Mouse (Mus musculus) heart, adult 18-20 months (tissue): ENCODE data around the gene Tubb4b. TPM values are rescaled to one million over a fixed set of nuclear protein-coding genes. Genes with fewer than 3 reads are reported as not detected.
A peak's percentile ranks its signal among the peaks of the same experiment; 100 is the strongest.

ENCODE experiments used
- DNase-seq, 2 experiments: peaks; one replicate each; pipeline ENCODE4 v3.0.0; 2021 to 2022; ENCODE audit warnings: mixed read lengths in 1 of 2
- total RNA-seq, 2 experiments: library from RNA; stranded (reverse); gene quantifications; 2 replicates each; pipeline ENCODE4 v1.2.3; 2021

Gene Tubb4b
- total RNA-seq, 2 experiments from 2014 or later = 289 to 308 TPM

- DNase-seq = no peak
Measured at GRCm38 (mm10) chr2:25187841-25188240, 36.7 kb downstream of the Tubb4b start.

GRCm38 (mm10) chr2:25186575-25186930 is 37.9 kb downstream of the Tubb4b start:
- no peak for DNase-seq

GRCm38 (mm10) chr2:25185625-25186574 is 38.6 kb downstream of the Tubb4b start:
- DNase-seq = peak; percentile 48 to 61

- no peak for DNase-seq
Measured at GRCm38 (mm10) chr2:25184496-25184895, 40.0 kb downstream of the Tubb4b start.

GRCm38 (mm10) chr2:25183336-25183735 is 41.2 kb downstream of the Tubb4b start:
- no peak for DNase-seq

GRCm38 (mm10) chr2:25182664-25183063 is 41.8 kb downstream of the Tubb4b start:
- no peak for DNase-seq

GRCm38 (mm10) chr2:25181891-25182397 is 42.6 kb downstream of the Tubb4b start:
- no peak for DNase-seq

- DNase-seq = peak in 1 of 2 experiments; percentile 56
Measured at GRCm38 (mm10) chr2:25180973-25181890, 43.3 kb downstream of the Tubb4b start.

- peak; percentile 93 to 95 for DNase-seq
Measured at GRCm38 (mm10) chr2:25180478-25180903, 44.0 kb downstream of the Tubb4b start, which contains the start of gene Nrarp. Gene Nrarp (plus strand): TSS chr2:25180758.

- DNase-seq = no peak
Measured at GRCm38 (mm10) chr2:25179566-25180217, 44.8 kb downstream of the Tubb4b start.

- DNase-seq = peak in 1 of 2 experiments; percentile 54
Measured at GRCm38 (mm10) chr2:25178285-25178972, 46.1 kb downstream of the Tubb4b start.

- peak in 1 of 2 experiments; percentile 74 for DNase-seq
Measured at GRCm38 (mm10) chr2:25177685-25178084, 46.8 kb downstream of the Tubb4b start.

GRCm38 (mm10) chr2:25177076-25177475 is 47.4 kb downstream of the Tubb4b start:
- DNase-seq = peak in 1 of 2 experiments; percentile 54

GRCm38 (mm10) chr2:25176573-25176972 is 47.9 kb downstream of the Tubb4b start:
- DNase-seq = peak in 1 of 2 experiments; percentile 81

GRCm38 (mm10) chr2:25175690-25176078 is 48.8 kb downstream of the Tubb4b start:
- DNase-seq = no peak

- DNase-seq = no peak
Measured at GRCm38 (mm10) chr2:25174866-25175689, 49.4 kb downstream of the Tubb4b start.

GRCm38 (mm10) chr2:25173821-25174220 is 50.7 kb downstream of the Tubb4b start:
- no peak for DNase-seq

- no peak for DNase-seq
Measured at GRCm38 (mm10) chr2:25172629-25173028, 51.9 kb downstream of the Tubb4b start.
